Comparison of ENCODE assay signal across 14 mouse cellular contexts in genomic region chr10:78127931-78128330, GRCm38 (mm10).
"Had no signal": no experiment of that assay in that cellular context is flagged by ENCODE, and none has a peak within 500 bp of the region (broad histone marks: within the 10 kb centered on the region; RNA-seq: fewer than 3 reads in every experiment).

No protein-coding gene starts in this region.

- H3K27me3 ChIP-seq: limb, embryonic 13.5 days; liver, embryonic 15.5 days; midbrain, embryonic 15.5 days; neural tube, embryonic 12.5 days had no signal

- H3K4me1 ChIP-seq: midbrain, embryonic 15.5 days; neural tube, embryonic 12.5 days had no signal

- H3K27ac ChIP-seq: kidney, postnatal 0 days; layer of hippocampus, adult 2 months; limb, embryonic 13.5 days; liver, embryonic 15.5 days; midbrain, embryonic 15.5 days; neural tube, embryonic 12.5 days had no signal

- ATAC-seq: midbrain, embryonic 15.5 days had no signal

- H3K9me3 ChIP-seq: limb, embryonic 13.5 days; liver, embryonic 15.5 days; midbrain, embryonic 15.5 days; neural tube, embryonic 12.5 days had no signal

- H3K4me2 ChIP-seq: limb, embryonic 13.5 days; liver, embryonic 11.5 days; liver, embryonic 15.5 days; lung, embryonic 14.5 days; midbrain, embryonic 11.5 days; midbrain, embryonic 15.5 days; neural tube, embryonic 12.5 days had no signal

- H3K36me3 ChIP-seq: limb, embryonic 13.5 days; liver, embryonic 15.5 days; midbrain, embryonic 15.5 days; neural tube, embryonic 12.5 days had no signal

- H3K9ac ChIP-seq: limb, embryonic 13.5 days; liver, embryonic 15.5 days; lung, embryonic 14.5 days; midbrain, embryonic 15.5 days; neural tube, embryonic 12.5 days had no signal

- H3K4me3 ChIP-seq: layer of hippocampus, adult 2 months; limb, embryonic 13.5 days; liver, embryonic 15.5 days; megakaryocyte, embryonic 14.5 days; midbrain, embryonic 15.5 days; neural tube, embryonic 12.5 days had no signal

- DNase-seq: lung, embryonic 14.5 days; lung, postnatal 10 days; lung, postnatal 4 days; thymus, adult 2 months; thymus, postnatal 25 days had no signal
